Mouse (Mus musculus) bone marrow macrophage, adult 2 months (primary cell): ENCODE measurements around the gene Il17ra.

Source experiments
- CTCF ChIP-seq: IDR thresholded peaks from 2 replicates; pipeline ENCODE4 v1.5.1; 2012; ENCODE audit warnings: low read depth, mild to moderate bottlenecking, low read length, moderate library complexity
- POLR2A ChIP-seq: IDR thresholded peaks from 2 replicates; pipeline ENCODE4 v1.6.1; 2012; ENCODE audit warnings: mild to moderate bottlenecking, low read depth, low read length, borderline replicate concordance

GRCm38 (mm10) chr6:120443363-120444355 is 19.4 kb upstream of the Il17ra start:
- TF ChIP-seq CTCF (no peak), POLR2A (no peak)
